Mouse (Mus musculus) granulocyte monocyte progenitor cell, adult 5-6 weeks (primary cell): ENCODE data around the gene Fbxo34. TPM values are rescaled to one million over a fixed set of nuclear protein-coding genes. Genes with fewer than 3 reads are reported as not detected.
"Not testable (repeated sequence)": the region's sequence is repeated elsewhere in the genome, so short reads cannot be mapped to it uniquely, and the experiment has no call there.

Experiments
- ATAC-seq: replicated peaks from 2 replicates; pipeline ENCODE4 v1.8.0; 2016; ENCODE audit warnings: mild to moderate bottlenecking, moderate TSS enrichment, inconsistent platforms; ENCODE audit not compliant: poor library complexity, severe bottlenecking
- total RNA-seq, 2 experiments: library from RNA; stranded (forward) in 1 of 2; stranded (reverse) in 1 of 2; fragments of 200-712, 200-1000 nt in 1 of 2; fragments of >200 nt in 1 of 2; fragmentation: Nextera tagmentation in 1 of 2; gene quantifications; 2 replicates each; pipeline ENCODE4 v1.2.3; 2014 to 2017

The Fbxo34 gene
- total RNA-seq, 2 experiments from 2014 or later, result 13.2 to 32.9 TPM

DNA sequence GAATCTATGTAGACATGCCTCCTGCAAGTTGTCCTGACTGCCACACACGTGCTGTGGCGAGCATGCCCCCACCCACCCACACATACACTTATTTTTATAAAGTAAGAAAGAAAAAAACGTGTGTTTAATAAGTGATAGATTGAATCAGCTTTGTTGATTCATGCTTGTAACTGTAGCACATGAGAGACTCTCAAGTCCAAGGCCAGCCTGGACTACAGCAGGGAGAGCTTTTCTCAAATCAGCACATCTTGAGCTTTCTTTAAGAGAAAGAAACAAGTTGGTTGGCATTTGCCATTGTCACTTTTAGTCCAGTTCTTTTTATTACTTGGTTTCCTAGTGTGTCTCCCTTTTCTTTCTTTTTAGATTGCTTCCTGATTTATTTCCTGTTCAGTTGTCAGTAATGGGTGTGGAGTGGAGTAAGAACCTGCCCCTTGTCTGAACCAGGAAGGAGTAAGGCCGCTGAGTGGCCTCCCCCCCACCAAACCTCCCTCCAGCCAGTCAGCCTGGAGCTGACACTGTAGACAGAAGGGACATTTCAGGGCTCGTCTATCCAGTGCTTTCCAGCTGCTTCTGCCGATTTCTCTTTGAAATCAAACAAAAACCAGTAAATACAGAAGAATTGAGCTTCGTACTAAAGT, 64.7 kb downstream of the Fbxo34 start:
- peak; percentile 83 for ATAC-seq

DNA sequence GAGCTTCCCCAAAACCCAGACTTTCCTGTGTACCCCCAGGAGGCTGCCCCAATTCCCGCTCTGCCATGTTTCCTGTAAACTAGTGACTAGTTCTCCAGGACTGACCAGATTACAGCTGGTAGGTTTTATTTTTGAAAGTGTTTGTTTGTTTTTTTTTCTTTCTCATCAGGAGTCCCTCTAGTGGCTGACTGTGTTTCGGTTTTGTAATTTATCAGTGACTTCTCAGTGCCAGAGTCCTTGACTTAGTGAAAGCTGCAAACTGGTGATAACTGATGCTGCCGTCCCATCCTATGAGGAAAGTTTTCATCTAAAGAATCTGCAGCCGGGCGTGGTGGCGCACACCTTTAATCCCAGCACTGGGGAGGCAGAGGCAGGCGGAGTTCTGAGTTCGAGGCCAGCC, 65.4 kb downstream of the Fbxo34 start:
- peak; percentile 29; the same call in 1 of the 2 replicates for ATAC-seq

GRCm38 (mm10) chr14:47516755-47517154, 66.5 kb downstream of the Fbxo34 start:
- no peak for ATAC-seq

GRCm38 (mm10) chr14:47518619-47519018, 68.4 kb downstream of the Fbxo34 start:
- ATAC-seq, result peak; percentile 68

- ATAC-seq, result no peak
These were observed 70.7 kb downstream of the Fbxo34 start for GRCm38 (mm10) chr14:47520751-47521449.

DNA sequence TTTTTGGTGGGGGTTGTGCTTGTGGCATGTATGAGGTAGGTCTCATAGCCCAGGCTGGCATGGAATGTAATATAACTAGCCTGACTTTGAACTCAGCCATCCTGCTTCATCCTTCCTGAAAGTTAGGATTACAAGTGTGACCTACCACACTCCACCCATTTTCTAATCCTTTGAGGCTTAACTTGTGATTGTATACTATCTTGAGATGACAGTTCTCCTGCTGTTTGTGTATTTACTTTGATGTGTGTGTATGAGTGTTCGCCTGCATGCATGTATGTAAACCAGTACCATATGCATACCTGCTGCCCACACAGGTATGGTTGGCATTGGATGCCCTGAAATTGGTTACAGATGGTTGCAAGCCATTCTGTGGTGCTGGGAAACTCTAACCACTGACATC, 71.4 kb downstream of the Fbxo34 start:
- no peak for ATAC-seq

DNA sequence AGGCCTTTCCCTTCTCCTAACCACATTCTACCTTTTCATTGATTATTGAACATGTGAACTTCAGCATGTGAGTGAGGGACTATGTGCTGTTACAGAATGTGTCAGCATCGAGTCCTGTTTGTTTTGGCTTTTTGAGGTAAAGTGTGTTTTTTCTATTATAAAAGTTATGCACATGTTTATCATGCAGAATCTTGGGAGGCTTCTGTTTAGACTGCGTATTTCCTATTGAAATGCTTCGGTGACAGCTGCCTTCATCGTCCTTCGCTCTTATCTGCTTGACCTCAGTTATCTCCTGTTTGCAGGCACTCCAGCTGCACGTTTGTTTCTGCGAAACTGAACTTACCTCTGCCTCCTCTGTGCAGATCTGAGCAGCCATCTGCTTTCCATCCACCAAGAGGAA, 72.1 kb downstream of the Fbxo34 start:
- no peak for ATAC-seq

DNA sequence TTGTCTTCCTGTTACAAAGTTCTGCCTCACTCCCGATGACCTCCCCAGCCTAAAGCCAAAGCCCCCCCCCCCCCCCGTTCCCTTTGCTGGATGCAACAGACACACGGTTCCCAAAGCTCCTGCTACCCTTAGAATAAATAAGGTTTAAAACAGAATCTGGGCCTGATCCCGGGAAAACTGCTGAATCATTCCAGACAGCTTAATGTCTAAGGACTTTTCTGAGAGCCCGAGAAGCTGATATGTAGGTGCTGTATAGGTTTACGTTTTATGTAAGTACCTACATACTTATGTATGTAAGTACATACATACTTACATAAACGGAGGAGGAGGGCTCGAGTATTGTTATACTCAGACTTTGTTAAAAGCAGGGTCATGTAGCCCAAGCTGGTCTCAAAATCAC, 75.2 kb downstream of the Fbxo34 start:
- ATAC-seq, result no peak

GRCm38 (mm10) chr14:47525861-47526260, 75.6 kb downstream of the Fbxo34 start:
- ATAC-seq, result no peak

DNA sequence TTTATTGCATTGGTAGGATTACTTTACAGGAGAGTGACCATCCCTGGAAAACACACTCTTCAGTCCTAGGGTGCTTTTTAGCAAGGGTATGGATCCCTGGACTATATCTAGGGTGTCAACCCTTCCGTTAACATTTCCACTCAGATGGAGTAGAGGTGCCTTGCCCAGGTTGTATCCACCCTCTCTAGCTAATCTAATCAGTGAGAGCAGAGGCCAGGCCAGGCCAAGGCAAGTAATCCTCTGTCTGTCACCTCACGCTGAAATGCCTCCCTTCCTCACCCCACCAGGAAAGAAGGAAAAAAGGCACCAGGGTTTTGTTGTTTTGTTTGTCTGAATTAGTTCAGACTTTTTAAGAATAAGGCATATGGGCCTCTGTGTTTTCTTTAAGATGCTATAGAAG, 77.6 kb downstream of the Fbxo34 start:
- no peak for ATAC-seq

DNA sequence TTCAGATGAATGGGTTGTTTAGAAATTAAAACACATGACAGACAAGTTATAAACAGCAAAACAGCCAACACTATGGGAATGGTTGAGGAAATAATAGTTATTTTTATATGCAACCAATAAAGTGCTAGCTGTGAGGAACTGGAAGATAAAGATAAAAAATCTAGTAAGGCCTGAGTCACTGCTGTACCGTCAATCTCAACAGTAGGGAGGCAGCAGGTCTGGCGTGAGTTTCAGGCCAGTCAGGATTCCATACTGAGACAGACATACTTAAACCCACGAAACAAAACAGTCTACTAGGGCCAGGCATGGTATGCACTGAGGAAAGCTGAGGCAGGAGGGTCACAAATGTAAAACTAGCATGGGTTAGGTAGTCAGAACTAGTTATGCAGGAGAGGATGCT, 78.1 kb downstream of the Fbxo34 start:
- ATAC-seq, result no peak

DNA sequence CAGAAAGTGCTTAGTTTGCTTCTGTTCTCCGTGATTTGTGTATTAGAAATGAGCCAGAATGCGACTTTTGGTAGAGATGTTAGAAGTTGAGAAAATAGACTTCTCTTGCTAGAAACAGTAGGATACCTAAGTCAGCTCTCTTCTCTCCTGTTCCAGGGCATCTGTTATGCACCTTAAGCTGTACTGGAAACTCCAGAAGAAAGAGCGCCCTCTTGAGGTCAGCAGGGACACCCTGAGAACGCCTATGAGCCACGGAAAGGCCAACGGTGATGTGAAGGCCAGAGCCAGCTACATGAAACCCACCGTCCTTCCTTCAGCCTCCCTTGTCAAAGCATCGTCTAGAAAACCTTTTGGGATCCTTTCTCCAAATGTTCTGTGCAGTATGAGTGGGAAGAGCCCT, 78.8 kb downstream of the Fbxo34 start:
- peak; percentile 54 for ATAC-seq

DNA sequence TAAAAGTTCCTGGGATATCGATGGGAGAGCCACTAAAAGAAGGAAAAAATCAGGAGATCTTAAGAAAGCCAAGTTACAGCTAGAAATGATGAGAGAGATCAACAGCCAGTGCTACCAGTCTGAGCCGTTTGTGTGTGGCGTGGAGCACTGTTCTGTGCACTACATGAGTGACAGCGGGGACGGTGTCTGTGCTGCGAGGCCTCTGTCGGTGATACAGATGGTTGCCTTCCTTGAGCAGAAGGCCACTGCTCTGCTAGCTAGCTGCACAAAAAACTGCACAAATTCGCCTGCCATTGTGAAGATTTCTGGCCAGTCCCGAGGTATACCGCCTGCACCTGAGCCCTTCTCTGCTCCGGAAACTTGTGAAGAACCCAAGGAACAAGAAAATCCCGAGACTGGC, 79.4 kb downstream of the Fbxo34 start:
- ATAC-seq, result not testable (repeated sequence)

- no peak for ATAC-seq
These were observed 82.3 kb downstream of the Fbxo34 start for GRCm38 (mm10) chr14:47532496-47532895.

DNA sequence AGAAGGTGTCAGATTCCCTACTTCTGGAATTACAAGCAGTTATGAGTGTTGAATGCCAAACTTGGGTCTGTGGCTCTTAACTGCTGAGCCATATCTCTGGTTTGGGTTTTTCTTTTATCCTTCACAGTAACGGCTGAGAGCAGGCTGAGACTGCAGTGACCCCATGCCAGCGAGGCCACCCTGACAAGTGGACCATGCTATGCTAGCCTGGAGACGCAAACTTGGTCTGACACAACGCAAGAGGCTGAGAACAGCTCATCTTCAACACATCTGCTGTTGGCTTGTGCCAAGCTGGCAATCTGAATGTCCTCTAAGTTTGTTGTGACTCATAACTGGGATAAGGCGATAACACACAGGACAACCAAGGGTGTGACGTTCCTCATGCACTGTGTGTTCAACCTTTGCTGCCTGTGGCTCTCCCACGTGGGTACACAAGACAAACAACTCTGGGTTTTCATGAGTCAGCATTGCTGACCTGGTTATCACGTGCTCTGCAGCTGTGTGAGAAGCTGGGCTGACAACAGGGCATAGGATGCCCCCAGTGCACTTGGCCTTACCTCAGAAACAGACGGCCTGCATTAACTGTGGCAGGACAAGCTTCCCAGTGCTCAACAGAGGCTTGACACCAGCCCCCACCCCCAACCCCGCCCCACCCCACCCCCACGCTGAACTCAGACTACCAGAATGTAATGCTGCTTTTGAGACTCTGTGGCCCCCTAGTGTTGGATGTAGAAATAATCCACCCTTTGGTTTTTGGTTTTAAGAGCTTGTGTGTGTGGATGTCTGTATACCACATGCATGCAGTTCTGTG, 83.3 kb downstream of the Fbxo34 start:
- ATAC-seq, result peak; percentile 55

- no peak for ATAC-seq
These were observed 83.9 kb downstream of the Fbxo34 start for GRCm38 (mm10) chr14:47534176-47534525.

GRCm38 (mm10) chr14:47535096-47535495, 84.9 kb downstream of the Fbxo34 start:
- no peak for ATAC-seq

GRCm38 (mm10) chr14:47541325-47541948, 91.2 kb downstream of the Fbxo34 start:
- ATAC-seq, result peak; percentile 88

DNA sequence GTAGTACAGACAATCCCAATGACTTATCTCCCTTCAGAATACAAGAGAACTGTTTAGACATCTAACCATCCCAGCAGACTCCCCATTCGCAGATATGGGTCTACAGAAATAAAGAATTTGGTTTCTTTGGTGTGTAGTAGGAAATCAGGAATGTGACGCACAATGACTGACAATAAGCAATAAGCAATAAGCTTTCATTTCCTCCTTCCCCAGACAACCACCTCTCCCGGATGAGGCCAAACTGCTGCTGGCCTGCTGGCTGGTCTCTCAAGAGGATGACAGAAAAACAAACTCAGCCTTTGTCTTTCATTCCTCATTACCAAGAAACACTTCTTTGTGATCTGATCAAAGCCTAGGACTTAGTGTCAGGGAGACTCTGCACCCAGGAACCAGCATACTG, 92.1 kb downstream of the Fbxo34 start:
- peak; percentile 54 for ATAC-seq

DNA sequence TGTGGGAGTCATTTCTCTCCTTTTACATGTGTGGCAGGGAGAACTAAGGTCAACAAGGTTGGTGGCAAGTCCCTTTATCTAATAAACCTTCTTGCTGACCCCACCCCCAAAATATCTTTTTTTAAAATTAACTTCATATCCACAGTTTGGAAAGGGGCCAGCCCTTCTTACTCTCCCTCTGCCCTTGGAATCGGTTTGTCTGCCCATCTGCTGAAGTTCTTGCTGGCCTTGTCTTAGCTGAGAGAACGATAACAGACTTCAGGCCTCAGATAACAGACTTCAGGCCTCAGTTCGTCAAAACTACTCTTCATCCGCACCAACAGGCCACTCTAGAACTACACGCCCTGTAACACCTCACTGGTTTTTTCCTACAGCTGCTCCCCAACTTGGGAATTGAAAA, 94.1 kb downstream of the Fbxo34 start:
- ATAC-seq, result no peak

GRCm38 (mm10) chr14:47544877-47545276, 94.7 kb downstream of the Fbxo34 start:
- ATAC-seq, result no peak
